Mouse (Mus musculus) megakaryocyte progenitor cell, adult 5-6 weeks (primary cell): ENCODE data around the gene Depdc5. TPM values are rescaled to one million over a fixed set of nuclear protein-coding genes. Genes with fewer than 3 reads are reported as not detected.
A peak's percentile ranks its signal among the peaks of the same experiment; 100 is the strongest.
"Not testable (repeated sequence)": the region's sequence is repeated elsewhere in the genome, so short reads cannot be mapped to it uniquely, and the experiment has no call there.

Experiments used
- ATAC-seq: replicated peaks from 2 replicates; pipeline ENCODE4 v1.8.0; 2016; ENCODE audit warnings: mild to moderate bottlenecking, moderate TSS enrichment, inconsistent platforms; ENCODE audit not compliant: poor library complexity
- total RNA-seq, 2 experiments: library from RNA; stranded (forward) in 1 of 2; stranded (reverse) in 1 of 2; fragments of 157-497, 149-512 nt in 1 of 2; fragments of 200-1000 nt in 1 of 2; gene quantifications; 2 replicates each; pipeline versions ENCODE4 v1.2.3 to v1.2.4; 2015 to 2017

The Depdc5 gene
- total RNA-seq (2015) (26.5 and 28.7 TPM in 2 replicates), total RNA-seq (2017) (22.0 and 25.8 TPM in 2 replicates)

- ATAC-seq, result peak; percentile 99
Observed at GRCm38 (mm10) chr5:32863253-32864228, at the start of gene Depdc5. TSS of gene Depdc5 (plus strand) at chr5:32863701.

GRCm38 (mm10) chr5:32815396-32815795, 48.1 kb upstream of the Depdc5 start:
- no peak for ATAC-seq

GRCm38 (mm10) chr5:32820471-32820870, 43.0 kb upstream of the Depdc5 start:
- no peak for ATAC-seq

- no peak for ATAC-seq
Observed at GRCm38 (mm10) chr5:32827009-32827408, 36.5 kb upstream of the Depdc5 start, which contains the start of gene Gm20671. TSS of gene Gm20671 (minus strand) at chr5:32827109.

- ATAC-seq, result not testable (repeated sequence)
Observed at GRCm38 (mm10) chr5:32828766-32829165, 34.7 kb upstream of the Depdc5 start.

GRCm38 (mm10) chr5:32830054-32830453, 33.4 kb upstream of the Depdc5 start:
- ATAC-seq, result no peak

GRCm38 (mm10) chr5:32834497-32834896, 29.0 kb upstream of the Depdc5 start:
- peak; percentile 6; the same call in 1 of the 2 replicates for ATAC-seq

- no peak for ATAC-seq
Observed at GRCm38 (mm10) chr5:32836976-32837375, 26.5 kb upstream of the Depdc5 start.

GRCm38 (mm10) chr5:32840029-32840428, 23.5 kb upstream of the Depdc5 start:
- no peak for ATAC-seq

- ATAC-seq, result peak; percentile 79
Observed at GRCm38 (mm10) chr5:32849178-32849577, 14.3 kb upstream of the Depdc5 start.

- ATAC-seq, result not testable (repeated sequence)
Observed at GRCm38 (mm10) chr5:32849580-32849979, 13.9 kb upstream of the Depdc5 start.

GRCm38 (mm10) chr5:32852026-32852425, 11.5 kb upstream of the Depdc5 start:
- no peak for ATAC-seq

- ATAC-seq, result peak; percentile 97
Observed at GRCm38 (mm10) chr5:32853731-32854507, 9.6 kb upstream of the Depdc5 start, which contains the start of gene Prr14l. TSS of gene Prr14l (minus strand) at chr5:32854256.

GRCm38 (mm10) chr5:32854818-32855217, 8.7 kb upstream of the Depdc5 start:
- ATAC-seq, result no peak

GRCm38 (mm10) chr5:32855274-32855673, 8.2 kb upstream of the Depdc5 start:
- ATAC-seq, result not testable (repeated sequence)

- ATAC-seq, result peak; percentile 44
Observed at GRCm38 (mm10) chr5:32857781-32858220, 5.7 kb upstream of the Depdc5 start.

GRCm38 (mm10) chr5:32861082-32861481, 2.4 kb upstream of the Depdc5 start:
- no peak for ATAC-seq

GRCm38 (mm10) chr5:32862469-32863132, 900 bp upstream of the Depdc5 start:
- ATAC-seq, result no peak

- no peak for ATAC-seq
Observed at GRCm38 (mm10) chr5:32869389-32870024, 6.0 kb downstream of the Depdc5 start.

GRCm38 (mm10) chr5:32872346-32872745, 8.8 kb downstream of the Depdc5 start:
- ATAC-seq, result no peak
